Mouse (Mus musculus): ENCODE measurements around the gene Rapgefl1.

Gene Rapgefl1

DNA sequence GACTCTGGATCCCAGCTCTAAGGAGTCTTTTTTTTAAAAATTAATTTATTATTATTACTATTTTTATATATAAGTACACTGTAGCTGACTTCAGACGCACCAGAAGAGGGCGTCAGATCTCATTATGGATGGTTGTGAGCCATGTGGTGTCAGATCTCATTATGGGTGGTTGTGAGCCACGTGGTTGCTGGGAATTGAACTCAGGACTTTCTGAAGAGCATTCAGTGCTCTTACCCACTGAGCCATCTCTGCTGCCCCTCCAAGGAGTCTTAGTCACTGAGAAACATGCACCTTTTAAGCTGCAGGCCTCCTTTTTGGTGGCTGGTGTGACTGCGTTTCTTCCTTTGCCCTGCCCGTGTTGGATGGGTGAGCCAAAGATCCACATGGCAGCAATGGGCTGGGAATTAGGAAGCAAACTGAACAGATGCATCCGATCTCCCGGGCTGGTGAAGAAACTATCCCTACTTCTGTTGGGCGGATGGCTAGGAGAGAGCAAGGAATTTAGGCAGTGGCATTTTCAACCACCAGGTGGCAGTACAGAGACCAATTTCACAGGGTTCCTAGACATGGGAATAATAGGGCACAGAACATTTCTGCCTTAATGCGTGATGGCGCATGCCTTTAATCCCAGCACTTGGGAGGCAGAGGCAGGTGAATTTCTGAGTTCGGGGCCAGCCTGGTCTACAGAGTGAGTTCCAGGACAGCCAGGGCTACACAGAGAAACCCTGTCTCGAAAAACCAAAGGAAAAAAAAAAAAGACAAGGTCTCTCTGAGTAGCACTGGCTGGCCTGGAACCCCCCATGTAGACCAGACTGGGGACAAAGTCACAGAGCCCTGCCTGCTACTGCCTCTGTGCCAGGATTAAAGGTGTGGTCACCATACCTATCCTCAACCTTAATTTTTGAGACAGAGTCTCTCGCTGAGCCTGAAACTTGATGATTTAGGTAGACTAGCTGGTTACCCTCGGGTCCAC lies 22.5 kb downstream of the Rapgefl1 start:
- DNase-seq (ENCODE audit: low read depth, low spot score), result peak; percentile 83

DNA sequence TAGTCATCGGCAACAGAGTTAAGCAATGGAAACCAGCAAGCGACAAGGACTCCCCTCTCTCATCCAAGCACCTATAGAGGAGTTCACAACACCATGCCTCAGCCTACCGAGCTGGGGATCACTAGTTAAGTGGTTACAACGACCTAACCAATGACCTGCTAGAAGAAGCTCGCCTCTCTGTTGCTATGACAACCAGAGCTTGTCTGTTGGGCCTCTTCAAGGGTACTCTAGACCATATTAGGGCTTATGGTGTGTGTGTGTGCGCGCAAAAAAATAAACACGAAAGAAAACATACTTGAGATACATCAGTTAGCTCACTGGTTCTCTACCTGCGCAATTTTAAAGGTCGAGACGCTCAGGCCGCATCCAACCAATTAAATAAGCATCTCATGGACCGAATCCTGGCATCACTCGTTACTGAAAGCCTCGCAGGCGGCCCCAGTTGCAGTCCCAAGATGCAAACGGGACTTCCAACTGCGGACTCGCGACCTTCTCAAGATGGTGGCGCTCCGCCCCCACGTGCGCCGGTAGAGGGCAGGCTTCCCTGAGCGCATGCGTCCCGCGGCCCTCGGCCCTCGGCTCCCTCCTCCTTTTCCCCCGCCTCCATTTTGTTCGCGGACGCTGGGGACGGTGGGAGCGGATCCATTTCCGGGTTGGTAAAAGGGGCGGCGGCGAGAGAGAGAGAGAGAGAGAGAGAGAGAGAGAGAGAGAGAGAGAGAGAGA lies 26.6 kb downstream of the Rapgefl1 start, which contains the start of gene Wipf2:
Gene Wipf2 (plus strand): TSS at position 611 of the 723 bp plus-strand sequence.
- peak; percentile 86 for DNase-seq (ENCODE audit: low read depth, low spot score)

- peak; percentile 17 for DNase-seq (ENCODE audit: low read depth, low spot score)
Measured at GRCm38 (mm10) chr11:98863751-98864429, 27.3 kb downstream of the Rapgefl1 start.

- DNase-seq (ENCODE audit: low read depth, low spot score), result no peak
Measured at GRCm38 (mm10) chr11:98867293-98867692, 30.7 kb downstream of the Rapgefl1 start.

- DNase-seq (ENCODE audit: low read depth, low spot score), result no peak
Measured at GRCm38 (mm10) chr11:98869906-98870305, 33.3 kb downstream of the Rapgefl1 start.

DNA sequence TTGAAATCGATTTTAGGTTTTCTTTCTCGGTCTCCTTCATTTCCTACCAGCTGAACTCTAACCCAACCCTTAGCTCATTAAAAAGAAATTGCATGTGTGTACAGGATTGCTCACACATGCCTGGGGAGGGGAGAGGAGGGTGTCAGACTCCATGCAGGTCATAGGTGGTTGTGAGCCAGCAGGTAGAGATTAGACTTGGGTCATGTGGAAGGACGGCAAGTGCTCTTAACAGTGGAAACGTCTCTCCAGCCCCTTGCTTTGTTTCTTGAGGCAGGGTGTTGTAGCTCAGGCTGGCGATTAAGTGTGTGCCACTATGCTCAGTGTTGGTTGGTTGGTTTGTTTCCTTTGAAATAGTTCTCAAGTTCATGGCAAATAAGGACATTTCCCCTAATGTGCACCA lies 34.2 kb downstream of the Rapgefl1 start:
- DNase-seq (ENCODE audit: low read depth, low spot score), result no peak

GRCm38 (mm10) chr11:98871416-98871815 lies 34.8 kb downstream of the Rapgefl1 start:
- DNase-seq (ENCODE audit: low read depth, low spot score), result no peak

DNA sequence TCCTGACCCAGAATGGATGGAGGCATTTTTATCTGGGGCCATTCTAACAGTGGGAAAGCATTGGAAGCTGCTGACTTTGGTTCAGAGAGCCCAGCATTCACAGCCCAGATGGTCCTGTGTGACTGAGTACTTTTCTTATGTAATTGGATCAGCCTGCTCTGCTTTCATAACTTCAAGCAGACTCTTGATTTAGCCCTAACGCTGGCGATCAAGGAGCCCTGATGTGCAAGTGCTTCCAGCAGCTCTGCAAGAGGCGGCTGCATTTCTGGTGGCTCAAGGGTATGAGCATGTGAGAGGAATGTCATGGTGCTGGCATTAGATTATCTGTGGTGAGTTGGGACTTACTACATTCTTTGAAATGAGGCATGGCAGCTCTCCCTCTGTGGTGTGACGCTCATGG lies 35.5 kb downstream of the Rapgefl1 start:
- DNase-seq (ENCODE audit: low read depth, low spot score), result no peak

GRCm38 (mm10) chr11:98873900-98874299 lies 37.3 kb downstream of the Rapgefl1 start:
- DNase-seq (ENCODE audit: low read depth, low spot score), result no peak

GRCm38 (mm10) chr11:98877001-98877400 lies 40.4 kb downstream of the Rapgefl1 start:
- DNase-seq (ENCODE audit: low read depth, low spot score), result no peak

- DNase-seq (ENCODE audit: low read depth, low spot score), result no peak
Measured at GRCm38 (mm10) chr11:98887703-98888102, 51.1 kb downstream of the Rapgefl1 start.

GRCm38 (mm10) chr11:98889077-98889476 lies 52.5 kb downstream of the Rapgefl1 start:
- DNase-seq (ENCODE audit: low read depth, low spot score), result no peak

DNA sequence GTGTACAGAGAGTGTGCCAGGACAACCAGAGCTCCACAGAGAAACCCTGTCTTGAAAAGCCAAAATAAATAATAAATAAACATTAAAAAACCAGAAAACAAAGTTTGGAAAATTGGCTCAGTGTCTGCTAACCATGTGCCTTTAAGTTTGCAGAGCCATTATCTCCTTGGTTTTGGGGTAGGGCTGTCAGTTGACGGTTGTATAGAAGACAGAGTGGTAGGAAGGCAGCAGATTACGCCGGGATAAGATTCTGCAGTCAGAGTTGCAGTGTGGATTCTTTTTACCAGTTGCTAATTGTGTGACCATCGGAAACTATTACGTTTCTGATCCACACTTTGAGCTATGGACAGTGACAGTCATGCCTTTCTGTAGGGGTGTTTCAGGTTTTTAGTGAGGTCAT lies 53.4 kb downstream of the Rapgefl1 start:
- DNase-seq (ENCODE audit: low read depth, low spot score), result no peak

- no peak for DNase-seq (ENCODE audit: low read depth, low spot score)
Measured at GRCm38 (mm10) chr11:98892426-98892825, 55.8 kb downstream of the Rapgefl1 start.

- no peak for DNase-seq (ENCODE audit: low read depth, low spot score)
Measured at GRCm38 (mm10) chr11:98900529-98901125, 64.0 kb downstream of the Rapgefl1 start.

GRCm38 (mm10) chr11:98902621-98903245 lies 66.1 kb downstream of the Rapgefl1 start:
- no peak for DNase-seq (ENCODE audit: low read depth, low spot score)
